Mouse (Mus musculus) urinary bladder, adult 18-20 months (tissue): ENCODE measurements at regions not wholly inside any gene's neighbourhood (a gene's known extent, or its start where the extent isn't known, plus 50 kb on each side); places are given as distances from the start of the nearest gene placed in this dataset.

Source experiments
- DNase-seq, 2 experiments: peaks; one replicate each; pipeline ENCODE4 v3.0.0; 2022; ENCODE audit warnings: low spot score in 2 of 2, mixed read lengths in 2 of 2

- no peak for DNase-seq
Measured at GRCm38 (mm10) chrX:95291676-95292075, 95.0 kb upstream of the Arhgef9 start.

- no peak for DNase-seq
Measured at GRCm38 (mm10) chrX:95282038-95282437, 85.4 kb upstream of the Arhgef9 start.

- peak in 1 of 2 experiments; percentile 2 for DNase-seq
Measured at GRCm38 (mm10) chrX:95253517-95253916, 56.9 kb upstream of the Arhgef9 start.
